Mouse (Mus musculus) C2C12 (cell line): ENCODE results near the gene Jade3.

Experiments
- CTCF ChIP-seq: IDR thresholded peaks from one replicate; pipeline ENCODE4 v1.5.1; 2011; ENCODE audit not compliant: control insufficient read depth, insufficient read depth, insufficient read length
- FOSL1 ChIP-seq: IDR thresholded peaks from one replicate; pipeline ENCODE4 v1.8.0; 2011; ENCODE audit warnings: mild to moderate bottlenecking, low read length; ENCODE audit not compliant: poor library complexity, insufficient read depth, severe bottlenecking
- MYOG ChIP-seq: IDR thresholded peaks from one replicate; pipeline ENCODE4 v1.6.1; 2011; ENCODE audit not compliant: control insufficient read depth, insufficient read length; ENCODE audit errors: extremely low read depth
- USF1 ChIP-seq: IDR thresholded peaks from one replicate; pipeline ENCODE4 v1.6.1; 2011; ENCODE audit warnings: low read depth, mild to moderate bottlenecking, control low read depth, moderate library complexity

GRCm38 (mm10) chrX:20520290-20520939 is 94.9 kb downstream of the Jade3 start:
- no peak for TF ChIP-seq CTCF
- no peak for TF ChIP-seq USF1
- no peak for TF ChIP-seq MYOG
- no peak for TF ChIP-seq FOSL1
